Mouse (Mus musculus): Measurements from ENCODE around the gene Med4.

Med4 gene

DNA sequence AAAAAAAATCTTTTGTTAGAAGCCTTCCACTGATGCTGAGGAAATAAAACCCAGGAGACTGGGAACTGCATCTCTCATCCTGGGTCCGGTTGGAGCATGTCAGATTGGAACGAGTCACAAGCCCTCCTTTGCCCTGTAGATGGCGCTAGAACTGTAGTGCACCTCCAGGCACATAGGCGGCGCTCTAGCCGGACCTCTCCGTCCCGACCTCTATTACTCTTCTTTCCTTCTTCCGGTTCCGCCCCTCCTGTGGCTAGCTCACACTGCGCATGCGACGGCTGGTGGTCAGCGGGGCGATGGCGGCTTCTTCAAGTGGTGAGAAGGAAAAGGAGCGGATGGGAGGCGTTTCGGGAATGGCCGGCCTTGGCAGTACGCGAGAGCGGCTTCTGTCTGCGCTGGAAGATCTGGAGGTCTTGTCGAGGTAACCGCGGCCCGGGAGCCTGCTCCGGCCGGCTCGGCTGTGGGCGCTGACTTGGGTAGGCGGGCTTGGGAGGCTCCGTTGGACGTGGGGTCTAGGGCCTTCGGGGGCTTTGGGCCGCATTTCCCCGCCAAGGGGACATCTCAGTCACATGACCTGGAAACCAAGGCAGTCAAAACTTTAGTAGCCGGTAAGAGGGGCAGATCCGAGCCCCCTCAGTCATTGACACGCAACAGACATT is at the start of gene Med4:
TSS of gene Med4 (plus strand) at position 261 of the 659 bp plus-strand sequence.
- DNase-seq (ENCODE audit: low spot score in 2 of 2) = peak; percentile 84 to 92

DNA sequence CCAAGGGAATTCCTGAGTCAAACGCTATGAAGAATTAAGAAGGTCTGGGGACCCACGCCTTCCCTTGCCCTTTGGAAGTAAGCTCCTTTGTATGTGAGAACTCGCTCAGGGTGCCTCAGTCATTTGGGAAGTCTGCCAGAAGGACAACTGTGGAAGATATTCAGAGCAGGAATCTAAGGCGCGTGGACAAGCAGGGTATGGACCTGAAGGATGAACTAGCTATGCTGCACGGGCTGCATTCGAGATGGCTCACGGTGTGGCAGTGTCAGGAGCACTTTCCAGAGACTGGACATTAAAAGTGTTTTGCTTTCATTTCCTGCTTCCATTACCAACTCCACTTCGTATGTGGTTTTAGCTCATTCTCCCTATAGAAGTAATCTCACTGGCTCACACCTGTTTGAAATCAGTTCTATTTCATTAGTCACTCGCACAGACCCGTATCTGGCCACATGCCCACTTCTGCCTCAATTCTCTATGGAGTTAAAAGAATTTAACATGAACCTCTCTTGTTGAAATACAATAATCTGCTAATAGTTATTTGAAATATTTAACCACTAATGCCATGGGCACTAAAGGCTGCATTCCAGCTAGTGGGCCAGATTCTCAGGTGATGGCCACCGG is 49.2 kb upstream of the Med4 start:
- DNase-seq (ENCODE audit: low spot score in 2 of 2) = no peak

DNA sequence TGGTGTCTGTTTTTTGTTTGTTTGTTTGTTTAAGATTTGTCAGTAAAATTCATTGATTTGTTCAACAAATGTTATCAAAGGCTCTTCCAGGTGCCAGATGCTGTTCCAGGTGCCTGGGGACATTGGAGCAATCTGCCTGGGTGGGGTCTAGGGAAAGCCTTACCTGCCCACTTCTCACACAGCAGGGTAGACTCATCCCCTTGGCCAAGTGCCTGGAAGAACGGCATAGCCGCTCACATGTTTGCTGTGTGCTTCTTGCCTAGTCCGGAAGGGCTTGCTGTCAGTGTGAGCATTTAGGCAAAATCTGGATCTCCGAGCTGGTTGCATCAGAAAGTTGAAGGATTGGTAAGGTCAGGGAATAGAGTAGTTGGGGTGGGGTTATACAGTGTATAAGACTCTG is 47.6 kb upstream of the Med4 start:
- DNase-seq (ENCODE audit: low spot score in 2 of 2) = no peak

DNA sequence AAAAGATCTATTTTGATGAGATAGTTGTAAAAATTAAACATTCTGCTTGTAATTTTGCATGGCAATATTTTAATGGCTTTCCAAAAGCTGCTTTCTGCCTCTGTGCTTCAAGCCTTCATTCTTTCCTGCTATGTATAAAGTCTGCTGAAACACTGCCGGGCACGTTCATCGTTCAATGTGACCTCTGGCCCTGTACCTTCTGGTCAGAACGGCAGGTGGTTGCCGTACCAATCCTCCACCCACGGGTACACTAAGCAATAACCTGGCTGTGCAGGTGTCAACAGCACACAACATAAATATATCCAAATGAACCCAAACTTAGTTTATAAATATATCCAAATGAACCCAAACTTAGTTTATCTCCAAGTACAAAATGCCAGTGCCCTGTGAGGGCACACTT is 42.1 kb upstream of the Med4 start:
- no peak for DNase-seq (ENCODE audit: low spot score in 2 of 2)

DNA sequence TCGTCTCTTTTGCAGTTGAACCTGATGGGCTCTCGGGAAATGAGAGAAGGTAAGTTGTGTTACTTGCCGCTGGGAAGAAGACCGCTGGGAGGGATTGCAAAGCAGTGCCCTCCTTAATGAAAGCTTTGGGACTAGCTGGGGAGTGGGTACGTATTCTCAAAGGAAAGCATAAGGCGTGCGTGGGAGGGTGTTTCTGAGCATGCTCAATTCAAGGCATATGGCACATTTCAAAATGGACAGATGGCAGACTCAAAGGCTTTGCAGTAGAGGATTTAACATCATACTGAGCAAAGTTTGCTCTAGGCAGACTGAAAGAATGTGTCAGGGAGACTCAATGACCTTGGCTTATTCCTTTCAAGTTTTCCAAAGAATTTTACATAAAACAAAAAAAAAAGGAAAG is 40.3 kb upstream of the Med4 start:
- DNase-seq (ENCODE audit: low spot score in 2 of 2) = no peak

DNA sequence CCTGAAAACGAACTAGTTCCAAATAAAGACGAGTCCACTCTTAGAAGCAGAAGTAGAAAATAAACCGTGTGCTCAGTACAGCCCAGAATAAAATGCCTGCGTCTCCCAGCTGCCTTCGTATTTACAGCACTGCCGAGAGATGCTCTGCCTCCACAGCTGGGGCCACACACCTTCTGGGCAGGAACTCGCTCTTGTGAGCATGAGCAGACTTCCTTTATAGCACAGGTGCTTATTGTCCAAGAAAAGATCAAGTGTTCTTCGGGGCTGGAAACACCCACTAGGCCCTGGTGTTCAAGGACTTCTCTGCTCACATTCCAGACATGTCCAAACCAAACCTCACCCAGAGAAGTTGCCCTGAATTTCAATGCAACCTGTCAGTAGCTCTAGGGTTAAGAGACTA is 39.2 kb upstream of the Med4 start:
- DNase-seq (ENCODE audit: low spot score in 2 of 2) = peak in 1 of 2 experiments; percentile 24

DNA sequence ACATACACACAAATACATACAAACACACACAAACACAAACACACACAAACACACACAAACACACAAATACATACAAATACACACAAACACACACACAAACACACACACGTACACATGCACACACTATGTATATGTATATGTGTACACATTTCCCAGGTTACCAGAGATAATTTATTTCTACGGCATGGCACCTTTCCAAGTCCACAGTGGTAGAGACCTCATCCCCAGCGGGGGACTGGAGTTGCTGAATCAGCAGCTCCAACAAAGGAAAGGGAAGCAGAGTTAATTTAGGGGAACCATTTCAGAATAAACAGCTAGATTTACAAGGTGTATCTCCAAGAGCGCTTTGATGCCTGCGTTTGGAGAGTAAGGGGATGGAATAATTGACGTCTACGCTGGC is 37.6 kb upstream of the Med4 start:
- no peak for DNase-seq (ENCODE audit: low spot score in 2 of 2)

DNA sequence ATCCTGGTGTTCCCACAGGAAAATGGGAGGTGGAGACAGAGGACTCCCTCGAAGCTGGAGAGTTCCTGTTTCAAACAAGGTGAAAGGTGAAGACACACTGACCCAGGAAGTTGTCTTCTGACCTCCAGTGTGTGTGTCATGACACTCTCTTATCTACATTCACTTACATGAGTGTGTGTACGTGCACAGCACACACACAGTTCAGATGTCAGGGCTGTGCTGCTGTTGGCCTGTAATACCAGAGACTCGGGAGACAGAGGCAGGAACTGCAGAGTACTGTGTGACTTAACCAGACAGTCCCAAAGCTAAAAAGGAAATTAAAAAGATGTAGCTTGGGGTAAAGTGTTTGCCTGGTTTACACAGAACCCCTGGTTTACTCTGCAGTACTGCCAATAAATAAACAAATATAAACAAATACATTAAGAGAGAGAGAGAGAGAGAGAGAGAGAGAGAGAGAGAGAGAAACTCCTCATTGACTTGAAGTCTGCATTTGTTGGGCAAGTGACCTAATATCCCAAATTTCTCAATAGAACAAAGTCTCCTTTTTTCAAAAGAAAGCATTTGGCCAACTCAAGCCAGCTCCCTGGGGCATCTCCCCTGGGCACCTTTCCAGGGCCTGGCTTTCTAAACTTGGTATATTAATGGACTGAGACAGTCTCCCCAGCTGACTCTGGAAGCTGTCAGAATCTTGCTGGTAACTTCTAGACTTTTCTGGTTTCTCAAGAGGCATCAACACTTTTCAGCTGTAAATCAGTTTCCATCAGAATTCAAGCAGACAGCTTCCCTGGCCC is 36.0 kb upstream of the Med4 start:
- DNase-seq (ENCODE audit: low spot score in 2 of 2) = no peak

DNA sequence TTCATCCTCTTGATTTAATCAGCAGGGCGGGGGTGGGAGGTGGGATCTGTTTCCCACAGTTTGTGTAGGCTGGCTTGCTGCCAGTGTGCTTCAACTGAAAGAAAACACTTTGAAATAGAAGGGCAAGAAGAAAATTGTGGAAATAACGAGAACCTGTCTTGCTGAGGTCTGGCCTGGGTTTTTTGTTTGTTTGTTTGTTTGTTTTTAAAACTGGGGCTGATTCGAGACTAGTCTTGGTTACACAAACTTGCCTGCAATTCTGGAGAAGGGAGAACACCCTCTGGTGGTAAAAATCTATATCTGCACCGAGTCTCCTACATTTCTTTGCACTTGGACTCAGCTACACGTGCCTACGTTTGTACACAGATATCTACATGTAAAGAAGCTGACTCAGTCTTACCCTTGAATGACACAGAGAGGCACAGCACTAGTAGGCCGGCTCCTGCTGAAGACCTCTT is 35.2 kb upstream of the Med4 start:
- DNase-seq (ENCODE audit: low spot score in 2 of 2) = peak in 1 of 2 experiments; percentile 42

DNA sequence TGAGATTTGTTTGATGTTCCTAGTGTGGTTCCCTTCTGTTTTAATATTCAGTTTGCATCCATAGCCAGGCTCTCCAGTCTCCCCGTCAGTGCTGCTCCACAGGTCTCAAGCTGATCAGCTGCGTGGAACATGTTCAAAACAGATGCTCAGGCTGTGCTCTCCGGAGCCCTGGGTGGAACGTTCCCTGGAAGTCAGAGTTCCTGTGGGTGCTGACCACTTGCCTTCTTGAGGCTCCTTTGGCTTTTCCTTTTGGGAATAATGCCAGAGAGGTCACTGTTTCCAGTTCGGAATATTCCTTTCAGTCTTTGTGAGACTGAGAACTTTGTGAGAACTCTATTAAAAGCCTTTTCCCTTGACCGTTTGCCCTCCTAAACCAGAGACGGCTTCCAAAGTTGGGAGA is 34.3 kb upstream of the Med4 start:
- DNase-seq (ENCODE audit: low spot score in 2 of 2) = no peak

DNA sequence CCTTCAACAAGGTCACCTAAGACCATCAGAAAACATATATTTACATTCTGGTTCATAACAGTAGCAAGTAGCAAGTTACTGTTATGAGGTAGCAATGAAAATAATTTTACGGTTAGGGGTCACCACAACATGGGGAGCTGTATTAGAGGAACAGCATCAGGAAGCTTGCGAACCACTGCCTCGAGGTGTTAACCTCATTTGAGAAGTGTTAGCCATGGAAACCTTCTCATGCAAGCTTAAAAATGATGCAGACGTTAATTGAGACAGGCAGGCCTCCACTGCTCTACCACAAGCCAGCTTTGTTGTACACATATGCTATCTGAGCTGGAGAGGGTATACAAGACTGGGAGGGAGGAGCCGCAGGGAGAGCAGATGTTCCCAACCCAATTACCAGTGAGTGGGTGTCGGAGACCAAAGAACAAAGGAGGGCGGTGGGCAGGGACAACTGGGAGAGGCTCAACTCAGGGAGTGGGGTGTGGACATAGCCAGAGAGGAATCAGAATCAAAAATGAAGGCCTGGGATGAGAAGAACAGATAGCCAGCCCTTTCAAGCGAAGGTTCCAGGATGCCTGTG is 33.4 kb upstream of the Med4 start:
- no peak for DNase-seq (ENCODE audit: low spot score in 2 of 2)

DNA sequence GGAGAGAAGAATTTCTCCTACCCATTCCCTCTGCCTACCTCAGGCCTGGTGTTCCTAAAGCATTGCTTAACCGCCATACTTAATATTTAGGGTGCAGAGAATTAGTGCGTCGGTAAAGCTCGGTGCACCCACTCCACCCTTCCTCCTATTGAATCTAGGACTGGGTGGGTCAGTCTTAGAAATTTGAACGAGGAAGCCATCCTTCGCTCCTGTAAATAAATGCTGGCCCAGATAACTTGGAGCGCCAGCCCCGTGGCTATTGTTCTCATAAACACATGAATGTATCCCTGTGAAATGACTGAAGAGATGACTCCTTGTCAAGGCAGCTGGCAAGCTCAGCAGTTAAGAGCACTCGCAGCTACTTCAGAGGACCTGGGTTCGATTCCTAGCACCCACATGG is 32.7 kb upstream of the Med4 start:
- DNase-seq (ENCODE audit: low spot score in 2 of 2) = no peak

DNA sequence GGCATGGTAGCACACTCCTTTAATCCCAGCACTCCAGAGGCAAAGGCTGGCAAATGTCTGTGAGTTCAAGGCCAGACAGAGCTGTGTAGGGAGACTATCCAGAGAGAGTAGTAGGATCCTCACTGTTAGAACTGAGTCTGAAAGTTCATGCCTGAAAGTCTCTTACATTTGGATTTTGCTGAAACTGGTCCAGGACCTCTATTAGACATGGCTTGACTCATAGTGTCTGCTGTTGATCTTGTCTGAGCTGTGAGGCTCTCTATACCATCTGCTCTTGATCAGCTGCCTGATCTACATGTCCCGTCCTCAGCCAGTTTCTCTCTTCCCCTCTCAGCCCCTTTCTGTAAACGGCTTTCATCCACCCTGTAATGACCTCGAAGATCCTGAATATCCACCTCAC is 31.5 kb upstream of the Med4 start:
- no peak for DNase-seq (ENCODE audit: low spot score in 2 of 2)

DNA sequence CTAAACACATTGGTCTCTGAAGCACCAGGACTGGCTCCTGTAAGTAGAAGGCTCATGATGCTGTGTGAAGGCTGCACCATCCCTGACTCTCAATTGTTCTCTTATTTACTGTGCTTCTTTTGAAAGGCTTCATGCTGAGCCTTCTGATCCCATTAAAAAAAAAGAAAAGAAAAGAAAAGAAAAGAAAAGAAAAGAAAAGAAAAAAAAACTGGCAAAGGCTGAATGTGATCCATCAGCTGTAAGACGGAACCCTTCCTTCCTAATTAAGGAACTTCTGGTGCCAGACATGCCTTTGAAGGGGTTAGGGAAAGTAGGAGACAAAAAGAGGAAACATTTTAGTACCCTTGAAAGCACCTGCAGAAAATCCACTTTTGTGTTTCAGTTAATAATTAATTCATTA is 30.1 kb upstream of the Med4 start:
- no peak for DNase-seq (ENCODE audit: low spot score in 2 of 2)

DNA sequence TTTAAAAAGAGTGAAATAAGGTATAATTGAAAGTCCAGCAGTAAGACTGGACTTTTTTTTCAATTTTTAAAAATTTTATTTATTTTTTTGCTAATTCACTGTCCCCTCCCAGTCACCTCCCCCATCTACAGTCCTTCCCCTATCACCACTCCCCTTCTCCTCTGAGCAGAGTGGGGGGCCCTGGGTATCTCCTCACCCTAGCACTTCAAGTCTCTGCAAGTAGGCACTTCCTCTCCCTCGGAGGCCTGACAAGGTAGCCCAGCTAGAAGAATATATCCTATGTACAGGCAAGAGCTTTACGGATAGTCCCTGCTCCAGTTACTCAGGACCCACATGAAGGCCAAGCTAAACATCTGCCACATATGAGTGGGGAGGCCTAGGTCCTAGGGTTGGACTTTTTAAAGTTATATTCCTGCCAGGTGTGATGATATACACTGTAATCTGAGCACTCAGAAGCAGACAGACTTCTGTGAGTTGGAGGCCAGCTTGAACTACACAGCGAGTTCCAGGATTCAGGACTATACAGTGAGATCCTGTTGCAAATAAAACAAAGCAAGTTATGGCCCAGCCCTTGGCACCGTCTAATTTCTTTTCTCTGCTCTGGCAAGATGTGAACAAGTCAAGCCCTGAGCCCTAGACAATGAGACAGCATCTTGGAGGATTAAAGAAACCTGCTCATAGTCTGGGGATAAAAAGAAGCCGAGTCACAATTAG is 26.2 kb upstream of the Med4 start:
- DNase-seq (ENCODE audit: low spot score in 2 of 2) = no peak

DNA sequence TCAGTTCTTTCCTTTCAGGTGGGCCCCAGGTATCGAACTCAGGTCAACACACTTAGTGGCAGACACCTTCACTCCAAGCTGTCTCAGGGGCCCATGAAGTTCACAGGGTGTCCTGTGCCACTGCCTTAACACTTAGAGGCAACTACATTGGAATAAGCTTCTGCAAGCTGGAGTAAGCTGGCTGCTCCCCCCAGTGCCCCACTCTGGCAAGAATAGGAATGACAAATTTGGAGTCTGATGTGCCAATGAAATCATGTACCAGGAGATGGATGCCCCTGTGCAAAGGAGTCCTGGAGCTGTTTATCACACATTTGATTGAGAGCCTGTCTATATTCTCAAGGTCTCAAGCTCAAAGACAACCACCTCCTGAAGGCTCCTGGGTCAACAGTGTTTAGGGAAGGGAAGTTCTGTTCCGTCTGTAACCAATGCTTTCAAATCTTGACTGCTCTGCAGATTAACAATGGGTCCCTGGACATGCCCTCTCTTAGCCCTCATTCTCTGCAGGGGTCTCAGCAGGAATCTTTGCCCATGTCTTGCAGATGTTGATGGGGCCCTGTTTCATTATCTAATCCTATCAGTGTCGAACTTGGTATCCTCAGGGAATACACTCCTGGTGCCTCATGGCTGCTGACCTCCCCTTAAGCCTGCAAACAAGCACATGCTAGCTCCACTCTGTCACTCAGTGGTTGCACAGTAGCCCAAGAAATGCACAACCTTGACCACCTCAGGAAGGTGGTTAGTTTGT is 25.3 kb upstream of the Med4 start:
- DNase-seq (ENCODE audit: low spot score in 2 of 2) = no peak

DNA sequence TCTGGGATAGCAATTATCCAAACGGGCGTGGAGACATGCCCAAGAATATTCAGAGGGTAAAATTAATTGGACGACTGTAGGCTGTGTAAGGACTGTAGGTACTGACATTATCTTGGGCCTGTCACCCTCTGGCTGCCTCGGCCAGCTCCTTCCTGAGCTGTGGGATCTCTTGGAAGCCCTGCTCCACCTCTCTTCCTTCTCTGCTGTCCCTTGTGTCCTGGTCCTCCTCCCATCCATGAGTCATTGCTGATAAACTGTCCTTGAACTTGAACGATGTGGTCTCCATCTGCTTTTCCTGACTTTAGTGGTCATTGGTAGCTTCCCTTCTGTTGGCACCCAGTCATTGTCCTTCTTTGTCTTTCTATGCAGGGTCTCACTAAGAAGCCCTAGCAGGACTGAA is 23.2 kb upstream of the Med4 start:
- DNase-seq (ENCODE audit: low spot score in 2 of 2) = no peak

DNA sequence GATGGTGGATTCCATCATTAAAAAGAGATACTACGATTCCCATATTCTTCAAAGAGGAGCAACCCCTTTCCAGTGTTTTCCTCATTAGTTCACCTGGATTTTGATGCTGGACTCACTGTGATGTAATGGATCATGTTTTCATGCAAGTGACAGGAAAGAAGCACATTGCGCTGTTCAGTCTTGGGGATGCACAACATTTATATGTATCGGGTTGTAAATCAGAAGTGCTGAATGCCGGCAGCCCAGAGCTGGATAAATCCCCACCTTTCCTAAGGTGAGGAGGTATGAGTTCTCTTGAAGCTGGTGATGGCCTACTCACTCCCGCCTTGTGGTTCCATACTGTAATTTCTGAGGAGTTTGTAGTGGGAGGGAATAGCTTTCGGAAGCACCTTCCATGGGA is 16.5 kb upstream of the Med4 start:
- DNase-seq (ENCODE audit: low spot score in 2 of 2) = no peak

DNA sequence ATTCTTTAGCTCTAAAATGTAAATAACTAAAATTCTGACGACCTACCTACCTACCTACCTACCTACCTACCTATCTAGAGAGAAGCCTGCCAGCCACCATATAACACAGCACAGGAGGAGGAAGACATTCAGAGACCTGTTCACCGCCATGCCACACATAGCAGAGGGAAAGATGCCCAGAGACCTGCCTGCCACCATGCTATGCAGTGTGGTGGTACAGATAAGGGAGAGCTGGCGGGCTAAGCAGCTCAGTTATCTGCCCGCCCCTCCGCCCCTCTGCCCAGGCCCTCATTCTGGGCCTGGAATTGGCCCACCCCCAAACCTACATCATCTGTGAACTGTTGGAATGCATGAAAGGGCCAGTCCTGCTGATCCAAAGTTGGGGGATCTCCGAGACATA is 15.7 kb upstream of the Med4 start:
- DNase-seq (ENCODE audit: low spot score in 2 of 2) = no peak

DNA sequence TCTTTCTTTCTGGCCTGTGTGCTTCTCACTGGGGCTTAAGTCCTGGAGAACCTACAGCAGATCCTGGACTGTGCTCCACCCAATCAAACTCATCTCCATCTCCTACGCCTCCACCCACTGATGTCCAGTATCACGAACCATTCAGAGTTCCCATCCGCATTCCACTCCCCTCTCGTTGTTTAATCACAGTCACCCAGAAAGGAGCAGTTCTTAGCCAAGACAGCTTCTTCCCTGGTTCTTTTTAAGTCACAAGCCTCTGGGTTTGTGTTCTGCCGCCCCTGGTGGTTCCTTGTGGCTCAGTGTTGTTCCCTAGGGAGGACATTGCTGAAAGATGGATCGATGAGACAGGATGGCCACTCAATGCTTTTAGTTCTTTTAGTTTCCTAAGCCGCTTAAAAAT is 14.1 kb upstream of the Med4 start:
- DNase-seq (ENCODE audit: low spot score in 2 of 2) = no peak

DNA sequence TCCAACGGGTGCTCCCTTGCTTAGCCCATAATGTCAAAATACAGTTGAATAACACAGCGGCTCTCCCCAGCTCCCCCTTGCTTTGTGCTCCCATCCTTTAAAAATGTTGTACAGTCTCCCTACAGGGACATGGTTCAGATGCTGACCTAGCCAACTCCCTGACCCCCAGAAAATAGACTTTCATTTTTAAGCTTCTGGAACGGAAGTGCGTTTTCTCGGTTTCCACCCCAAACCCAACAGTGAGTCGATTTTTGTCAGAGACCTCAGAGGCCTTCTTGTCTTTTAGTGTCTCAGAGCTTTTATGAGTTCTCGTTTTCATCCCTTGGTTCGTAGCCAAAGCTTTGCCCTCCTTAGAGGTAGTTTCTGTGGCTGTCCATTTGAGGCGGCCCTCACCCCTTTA is 8.5 kb upstream of the Med4 start:
- DNase-seq (ENCODE audit: low spot score in 2 of 2) = no peak
